Mouse (Mus musculus) liver, embryonic 11.5 days (tissue): ENCODE results near the gene Gm20696. TPM values are rescaled to one million over a fixed set of nuclear protein-coding genes. Genes with fewer than 3 reads are reported as not detected.

Experiments
- ATAC-seq: fragments of 200-750 bp; cut with Nextera tagmentation; replicated peaks from 2 replicates; pipeline ENCODE4 v1.8.0; 2017; ENCODE audit warnings: moderate number of reproducible peaks, mild to moderate bottlenecking, moderate TSS enrichment, moderate library complexity; ENCODE audit not compliant: low FRiP score
- DNase-seq: peaks from one replicate; pipeline ENCODE4 v3.0.0-alpha.2; 2017; ENCODE audit warnings: low spot score
- H3K27ac ChIP-seq: fragments of 300-500 bp; sonication (generic); 2 replicates; pipeline ENCODE4 v1.5.1; 2014; ENCODE audit warnings: mild to moderate bottlenecking, low read depth, low read length, control low read depth
- H3K27me3 ChIP-seq: fragments of 300-500 bp; sonication (generic); replicated peaks from 2 replicates; pipeline ENCODE4 v1.6.1; 2014; ENCODE audit warnings: low read length, mixed read lengths; ENCODE audit not compliant: control insufficient read depth, insufficient read depth
- H3K36me3 ChIP-seq: fragments of 300-500 bp; sonication (generic); 2 replicates; pipeline ENCODE4 v1.6.1; 2014; ENCODE audit warnings: mild to moderate bottlenecking, low read length, moderate library complexity, mixed read lengths; ENCODE audit not compliant: control insufficient read depth, insufficient read depth
- H3K4me1 ChIP-seq: fragments of 300-500 bp; sonication (generic); replicated peaks from 2 replicates; pipeline ENCODE4 v1.6.1; 2014; ENCODE audit warnings: low read length, mixed read lengths; ENCODE audit not compliant: control insufficient read depth, insufficient read depth
- H3K4me2 ChIP-seq: fragments of 300-500 bp; sonication (generic); 2 replicates; pipeline ENCODE4 v1.6.1; 2014; ENCODE audit warnings: mild to moderate bottlenecking, control low read depth, moderate library complexity
- H3K4me3 ChIP-seq: fragments of 300-500 bp; sonication (generic); 2 replicates; pipeline ENCODE4 v1.5.1; 2014; ENCODE audit warnings: low read depth, low read length, control low read depth
- H3K9ac ChIP-seq: fragments of 300-500 bp; sonication (generic); 2 replicates; pipeline ENCODE4 v1.6.1; 2014; ENCODE audit warnings: low read depth, low read length, control low read depth
- H3K9me3 ChIP-seq: fragments of 300-500 bp; sonication (generic); 2 replicates; pipeline ENCODE4 v1.6.1; 2016; ENCODE audit warnings: low read length, inconsistent platforms, mixed read lengths; ENCODE audit not compliant: control insufficient read depth
- WGBS: fragments of 180-500 bp; shearing (Covaris S2); extraction: QIAGEN DNeasy Blood & Tissue Kit; methylation state at CpG from one replicate; pipeline ENCODE4 v1.1.7; 2014; 5-methylcytosine and 5-hydroxymethylcytosine counted together
- polyA plus RNA-seq: library from polyadenylated mRNA; unstranded; fragments of >200 nt; fragmentation: Nextera tagmentation; extraction: Ambion mirVana; gene quantifications from 2 replicates; pipeline ENCODE4 v1.2.1, GENCODE M21; 2014

Gm20696 gene
- polyA plus RNA-seq, 1 experiment from 2014 or later: 2.4 TPM

GRCm38 (mm10) chr6:99289220-99289619 lies 377.4 kb downstream of the Gm20696 start:
- ATAC-seq (no peak), DNase-seq (no peak)
- Histone ChIP-seq H3K4me3 (no peak overlapping the region), H3K9ac (no peak overlapping the region), H3K36me3 (no peaks in the 10 kb centered on the region), H3K27me3 (no peaks in the 10 kb centered on the region), H3K4me1 (peaks cover 2% of the 10 kb centered on the region; the same call in 1 of the 2 replicates), H3K27ac (no peak overlapping the region), H3K4me2 (no peak overlapping the region), H3K9me3 (no peaks in the 10 kb centered on the region)
- WGBS: 76% methylated on average over 4 of the region's 4 CpGs

GRCm38 (mm10) chr6:99285026-99285425 lies 381.6 kb downstream of the Gm20696 start:
- ATAC-seq (no peak), DNase-seq (no peak)
- no peaks in the 10 kb centered on the region for H3K9me3 ChIP-seq
- no peaks in the 10 kb centered on the region for H3K27me3 ChIP-seq
- H3K9ac ChIP-seq: no peak overlapping the region
- no peaks in the 10 kb centered on the region for H3K36me3 ChIP-seq
- H3K27ac ChIP-seq: no peak overlapping the region
- peaks cover 7% of the 10 kb centered on the region for H3K4me1 ChIP-seq
- 70% methylated on average over 3 of the region's 3 CpGs for WGBS
- no peak overlapping the region for H3K4me3 ChIP-seq
- H3K4me2 ChIP-seq: no peak overlapping the region

- no peak for ATAC-seq
- Histone ChIP-seq H3K4me1 (peaks cover 7% of the 10 kb centered on the region), H3K4me2 (no peak overlapping the region), H3K27me3 (no peaks in the 10 kb centered on the region), H3K27ac (no peak overlapping the region), H3K4me3 (no peak overlapping the region), H3K9ac (no peak overlapping the region), H3K36me3 (no peaks in the 10 kb centered on the region), H3K9me3 (no peaks in the 10 kb centered on the region)
- WGBS: 69% methylated on average over 4 of the region's 4 CpGs
- DNase-seq: no peak
These were observed 382.6 kb downstream of the Gm20696 start for GRCm38 (mm10) chr6:99284019-99284418.

- Histone ChIP-seq H3K4me1 (peaks cover 7% of the 10 kb centered on the region), H3K4me2 (no peak overlapping the region; the same call in 1 of the 2 replicates), H3K36me3 (no peaks in the 10 kb centered on the region), H3K27ac (no peak overlapping the region), H3K9me3 (no peaks in the 10 kb centered on the region), H3K27me3 (no peaks in the 10 kb centered on the region), H3K9ac (no peak overlapping the region), H3K4me3 (no peak overlapping the region)
- WGBS: 69% methylated on average over 15 of the region's 15 CpGs
- no peak for DNase-seq
- peak; percentile 61; the same call in 1 of the 2 replicates for ATAC-seq
These were observed 383.5 kb downstream of the Gm20696 start for GRCm38 (mm10) chr6:99282866-99283657.

- H3K4me3 ChIP-seq: no peak overlapping the region
- H3K4me2 ChIP-seq: no peak overlapping the region
- WGBS: 88% methylated on average over 9 of the region's 9 CpGs
- H3K4me1 ChIP-seq: peaks cover 9% of the 10 kb centered on the region
- DNase-seq (no peak), ATAC-seq (no peak)
- H3K9me3 ChIP-seq: no peaks in the 10 kb centered on the region
- H3K27ac ChIP-seq: no peak overlapping the region
- no peaks in the 10 kb centered on the region for H3K36me3 ChIP-seq
- no peaks in the 10 kb centered on the region for H3K27me3 ChIP-seq
- H3K9ac ChIP-seq: no peak overlapping the region
These were observed 385.2 kb downstream of the Gm20696 start for GRCm38 (mm10) chr6:99281433-99281832.

- Histone ChIP-seq H3K27me3 (no peaks in the 10 kb centered on the region), H3K9me3 (no peaks in the 10 kb centered on the region), H3K4me1 (peaks cover 11% of the 10 kb centered on the region), H3K27ac (no peak overlapping the region), H3K9ac (no peak overlapping the region), H3K4me3 (no peak overlapping the region), H3K4me2 (no peak overlapping the region), H3K36me3 (no peaks in the 10 kb centered on the region)
- DNase-seq: no peak
- 89% methylated on average over 5 of the region's 5 CpGs for WGBS
- ATAC-seq: no peak
These were observed 386.0 kb downstream of the Gm20696 start for GRCm38 (mm10) chr6:99280619-99281018.

GRCm38 (mm10) chr6:99277251-99277650 lies 389.3 kb downstream of the Gm20696 start:
- WGBS: 81% methylated on average over 1 of the region's 1 CpGs
- Histone ChIP-seq H3K4me2 (no peak overlapping the region), H3K27ac (no peak overlapping the region), H3K36me3 (no peaks in the 10 kb centered on the region), H3K9ac (no peak overlapping the region), H3K4me3 (no peak overlapping the region), H3K9me3 (no peaks in the 10 kb centered on the region), H3K4me1 (peaks cover 4% of the 10 kb centered on the region), H3K27me3 (no peaks in the 10 kb centered on the region)
- ATAC-seq (no peak), DNase-seq (no peak)

- H3K9ac ChIP-seq: no peak overlapping the region
- H3K4me3 ChIP-seq: no peak overlapping the region
- H3K27me3 ChIP-seq: no peaks in the 10 kb centered on the region
- DNase-seq (no peak), ATAC-seq (no peak)
- H3K9me3 ChIP-seq: no peaks in the 10 kb centered on the region
- WGBS: 57% methylated on average over 7 of the region's 7 CpGs
- no peaks in the 10 kb centered on the region for H3K36me3 ChIP-seq
- peak overlapping the region; percentile 34; the same call in 1 of the 2 replicates for H3K27ac ChIP-seq
- no peak overlapping the region for H3K4me2 ChIP-seq
- H3K4me1 ChIP-seq: peaks cover 4% of the 10 kb centered on the region
These were observed 390.3 kb downstream of the Gm20696 start for GRCm38 (mm10) chr6:99276297-99276653.
